Mouse (Mus musculus) spleen, postnatal 4 days (tissue): ENCODE data around the gene Glis2.

Experiments
- DNase-seq, 2 experiments: peaks; one replicate each; pipeline ENCODE4 v3.0.0; 2022; ENCODE audit warnings: low spot score in 2 of 2

Glis2 gene

DNA sequence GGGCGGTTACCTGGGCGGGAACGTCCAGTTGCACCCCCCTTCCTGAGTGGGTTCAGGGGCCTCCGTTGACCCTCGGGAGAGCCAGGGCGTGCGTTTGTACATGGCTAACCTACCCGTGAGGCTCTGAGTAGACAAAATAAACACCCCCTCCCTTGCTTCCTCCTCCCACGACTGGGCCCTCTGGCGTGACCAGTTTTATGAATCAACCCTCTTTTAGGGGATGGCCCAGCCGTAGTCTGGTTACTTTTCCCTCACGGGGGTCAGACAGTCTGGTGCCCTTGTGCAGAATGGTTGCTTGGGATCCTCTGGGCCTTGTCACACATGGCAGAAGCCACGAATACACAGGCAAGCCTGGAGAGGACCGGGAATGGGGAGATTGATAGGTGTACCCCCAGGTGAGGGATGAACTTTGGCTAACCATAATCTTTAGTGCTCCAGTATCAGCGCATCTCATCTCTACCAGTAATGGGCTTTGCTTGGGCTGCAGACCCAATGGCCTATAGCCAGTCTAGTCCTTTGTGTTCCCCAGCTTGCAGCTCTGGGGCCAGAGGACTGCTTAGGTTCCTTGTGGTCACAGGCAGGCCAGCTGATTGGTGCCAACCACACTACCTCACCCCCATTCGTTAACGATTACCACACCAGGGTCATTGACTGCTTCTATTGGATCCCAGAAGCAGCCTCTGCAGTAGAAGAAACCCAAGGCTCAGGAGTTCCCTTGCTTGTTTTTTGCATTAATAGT is 45.9 kb downstream of the Glis2 start:
- DNase-seq, result no peak

DNA sequence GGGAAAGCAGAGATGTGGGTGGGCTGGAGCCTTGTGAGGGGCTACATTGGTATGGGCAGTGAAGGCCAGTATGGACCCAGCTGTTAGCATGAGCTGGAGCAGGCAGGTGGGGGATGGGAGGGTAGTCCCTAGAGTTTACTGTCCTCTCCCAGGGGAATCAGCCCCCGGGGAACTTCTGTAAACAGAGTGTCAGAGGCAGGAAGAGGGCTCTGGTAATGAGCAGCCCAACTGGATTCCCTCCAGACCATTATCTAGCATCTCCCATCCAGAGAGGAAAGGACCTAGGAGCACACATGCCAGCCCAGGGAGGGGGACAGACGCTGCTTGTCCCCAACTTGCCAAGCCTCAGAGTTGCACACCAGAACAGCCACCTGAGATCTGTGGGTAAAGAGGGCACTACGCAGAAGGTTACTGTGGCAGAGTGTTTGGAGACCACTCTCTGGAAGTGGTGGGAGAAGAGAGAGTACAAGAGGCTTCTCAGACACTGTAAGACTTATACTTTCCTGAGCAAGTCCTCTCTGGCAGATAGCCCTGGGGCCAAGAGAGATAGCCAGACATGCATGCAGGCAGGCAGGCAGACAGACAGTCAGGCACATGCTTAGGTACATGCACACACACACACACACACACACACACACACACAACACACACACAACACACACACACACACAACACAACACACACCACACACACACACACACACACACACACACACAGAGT is 46.8 kb downstream of the Glis2 start:
- peak in 1 of 2 experiments; percentile 38 for DNase-seq

DNA sequence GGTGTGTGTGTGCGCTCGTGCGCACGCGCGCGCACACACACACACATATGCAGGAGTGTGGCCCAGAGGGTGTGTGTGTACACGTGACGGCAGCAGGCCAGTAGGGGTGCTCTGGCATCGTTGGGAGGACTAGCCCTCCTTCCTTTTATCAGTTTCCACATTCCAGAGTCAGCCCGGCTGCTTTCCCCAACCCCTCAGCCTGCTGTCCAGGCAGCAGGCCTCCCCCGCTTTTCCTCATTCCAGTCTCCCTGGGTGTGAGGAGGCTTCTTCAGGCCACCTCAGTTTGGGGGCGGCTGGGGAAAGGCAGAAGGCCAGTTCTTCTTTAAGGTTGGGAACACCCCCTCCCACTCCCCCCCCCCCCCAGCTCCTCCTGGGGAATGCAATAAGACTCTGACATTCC is 47.7 kb downstream of the Glis2 start:
- no peak for DNase-seq

DNA sequence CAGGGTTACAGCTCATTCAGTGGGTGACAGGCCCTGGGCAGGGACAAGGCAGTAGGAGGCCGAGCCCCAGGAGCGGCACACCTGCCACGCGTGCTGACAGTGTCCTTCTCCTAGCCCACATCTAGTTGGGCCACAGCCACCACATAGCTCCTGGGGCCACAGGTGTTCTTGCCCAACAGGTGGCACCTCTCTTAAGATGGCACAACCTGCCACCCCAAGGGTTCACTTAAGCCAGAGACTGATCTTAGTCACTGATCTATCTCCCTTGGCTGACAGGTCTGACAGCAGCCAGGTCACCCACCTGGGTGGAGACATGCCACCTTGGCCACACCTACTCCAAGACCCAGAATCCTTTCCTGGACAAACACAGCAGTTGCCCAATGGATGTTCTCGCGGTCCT is 48.4 kb downstream of the Glis2 start:
- DNase-seq, result no peak

DNA sequence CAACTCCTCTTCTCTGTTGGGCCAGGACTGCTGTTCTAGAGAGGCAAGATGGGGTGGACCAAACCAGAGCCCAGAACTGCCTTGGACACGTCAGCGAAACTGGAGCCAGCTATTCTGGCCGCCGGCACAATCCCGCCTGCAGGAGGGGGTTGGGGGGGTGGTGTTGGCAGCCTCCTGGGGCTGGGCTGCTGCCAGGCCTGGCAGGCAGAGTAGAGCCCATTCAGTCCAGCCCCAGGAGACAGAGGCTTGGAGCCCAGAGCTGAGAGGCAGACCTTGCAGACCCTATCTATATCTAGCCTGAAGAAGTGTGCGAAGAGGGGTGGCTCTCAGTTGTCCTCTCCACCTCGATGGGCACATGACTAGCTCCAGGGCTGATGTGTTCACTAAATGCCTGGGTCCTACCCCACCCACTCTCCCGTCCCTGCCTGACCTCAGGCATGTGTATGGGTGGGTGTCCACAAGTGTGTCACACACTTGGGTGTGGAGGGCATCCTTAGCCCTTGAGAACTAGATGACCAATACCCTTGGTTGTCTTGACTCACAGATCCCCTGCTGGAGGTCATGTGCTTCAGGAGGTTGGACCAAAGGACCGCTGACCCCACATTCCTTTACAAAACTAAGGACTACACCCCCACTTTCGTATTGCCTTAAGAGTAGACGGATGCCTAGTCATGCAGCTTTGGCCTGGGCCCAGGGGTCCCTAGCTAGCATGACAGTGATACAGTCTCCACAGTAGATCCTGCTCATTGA is 49.3 kb downstream of the Glis2 start:
- DNase-seq, result no peak

DNA sequence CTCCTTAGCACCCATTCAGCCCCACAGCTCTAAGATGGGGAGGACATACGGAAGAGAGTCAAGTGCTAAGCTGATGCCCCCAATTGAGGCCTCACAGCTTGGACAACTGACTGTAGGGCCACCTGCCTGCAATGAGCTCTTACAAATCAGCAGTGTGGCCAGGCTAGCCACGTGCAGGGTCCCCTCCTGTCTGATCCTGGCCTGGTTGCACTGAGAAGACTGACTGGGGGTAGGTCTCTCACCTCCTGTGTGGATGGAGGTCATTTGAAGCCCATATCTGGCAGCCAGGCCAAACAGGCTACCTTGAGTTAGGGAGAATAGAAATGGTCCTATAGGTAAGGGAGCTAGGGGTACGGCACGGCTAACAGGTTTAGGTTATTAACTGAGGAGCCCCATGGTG is 51.4 kb downstream of the Glis2 start:
- no peak for DNase-seq

DNA sequence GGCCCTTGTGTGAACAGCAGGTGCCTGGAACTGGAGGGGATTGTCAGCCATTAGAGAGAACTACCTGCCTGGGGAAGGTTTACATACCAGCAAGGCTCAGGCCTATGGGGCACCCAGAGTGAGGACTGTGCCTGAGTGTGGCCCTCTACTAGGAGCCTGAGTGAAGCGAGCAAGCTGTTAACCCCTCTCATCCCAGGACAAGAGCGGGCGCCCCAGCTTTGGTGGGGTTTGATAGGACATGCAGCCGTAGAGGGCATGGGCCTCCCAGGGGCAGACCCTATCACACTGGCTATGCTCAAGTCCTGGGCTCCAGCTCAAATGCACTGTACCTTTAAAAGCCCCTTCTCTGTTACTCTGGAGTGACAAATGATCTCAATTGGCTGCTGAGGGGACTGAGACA is 52.3 kb downstream of the Glis2 start:
- no peak for DNase-seq

DNA sequence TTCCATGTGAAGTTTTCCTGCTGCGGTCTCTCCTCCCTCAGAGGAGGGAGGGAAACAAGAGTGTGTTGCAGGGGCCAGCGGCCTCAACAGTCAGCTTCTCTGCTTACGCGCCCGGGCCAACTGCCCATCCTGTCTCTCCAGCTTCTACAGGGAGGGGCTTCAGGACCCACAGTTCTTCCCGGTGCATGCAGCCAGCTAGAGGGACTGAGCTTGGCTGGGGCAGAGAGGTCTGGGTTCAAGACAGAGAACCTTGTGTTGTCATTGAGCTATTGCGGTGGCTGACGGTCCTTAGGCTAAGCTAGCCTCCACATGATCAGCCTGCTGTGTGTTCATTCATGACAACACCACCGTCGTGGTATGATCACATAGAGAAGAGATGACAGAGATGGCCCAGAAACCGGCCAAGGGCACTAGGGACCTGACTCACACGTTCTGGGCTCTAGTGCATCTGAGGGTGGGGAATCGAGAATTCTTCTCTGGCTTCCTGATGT is 53.2 kb downstream of the Glis2 start:
- no peak for DNase-seq

DNA sequence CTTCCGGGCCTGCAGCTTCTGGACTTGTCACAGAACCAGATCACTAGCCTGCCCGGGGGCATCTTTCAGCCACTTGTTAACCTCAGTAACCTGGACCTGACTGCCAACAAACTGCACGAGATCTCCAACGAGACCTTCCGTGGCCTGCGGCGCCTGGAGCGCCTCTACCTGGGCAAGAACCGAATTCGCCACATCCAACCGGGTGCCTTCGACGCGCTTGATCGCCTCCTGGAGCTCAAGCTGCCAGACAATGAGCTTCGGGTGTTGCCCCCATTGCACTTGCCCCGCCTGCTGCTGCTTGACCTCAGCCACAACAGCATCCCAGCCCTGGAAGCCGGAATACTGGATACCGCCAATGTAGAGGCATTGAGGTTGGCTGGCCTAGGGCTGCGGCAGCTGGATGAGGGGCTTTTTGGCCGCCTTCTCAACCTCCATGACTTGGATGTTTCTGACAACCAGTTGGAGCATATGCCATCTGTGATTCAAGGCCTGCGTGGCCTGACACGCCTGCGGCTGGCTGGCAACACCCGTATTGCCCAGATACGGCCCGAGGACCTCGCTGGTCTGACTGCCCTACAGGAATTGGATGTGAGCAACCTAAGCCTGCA is 54.0 kb downstream of the Glis2 start:
- no peak for DNase-seq

DNA sequence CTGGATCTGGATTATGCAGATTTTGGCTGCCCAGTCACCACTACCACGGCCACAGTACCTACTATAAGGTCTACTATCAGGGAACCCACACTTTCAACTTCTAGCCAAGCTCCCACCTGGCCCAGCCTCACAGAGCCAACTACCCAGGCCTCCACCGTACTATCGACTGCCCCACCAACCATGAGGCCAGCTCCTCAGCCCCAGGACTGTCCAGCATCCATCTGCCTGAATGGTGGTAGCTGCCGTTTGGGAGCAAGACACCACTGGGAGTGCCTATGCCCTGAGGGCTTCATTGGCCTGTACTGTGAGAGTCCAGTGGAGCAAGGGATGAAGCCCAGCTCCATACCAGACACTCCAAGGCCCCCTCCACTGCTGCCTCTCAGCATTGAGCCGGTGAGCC is 54.7 kb downstream of the Glis2 start:
- no peak for DNase-seq

DNA sequence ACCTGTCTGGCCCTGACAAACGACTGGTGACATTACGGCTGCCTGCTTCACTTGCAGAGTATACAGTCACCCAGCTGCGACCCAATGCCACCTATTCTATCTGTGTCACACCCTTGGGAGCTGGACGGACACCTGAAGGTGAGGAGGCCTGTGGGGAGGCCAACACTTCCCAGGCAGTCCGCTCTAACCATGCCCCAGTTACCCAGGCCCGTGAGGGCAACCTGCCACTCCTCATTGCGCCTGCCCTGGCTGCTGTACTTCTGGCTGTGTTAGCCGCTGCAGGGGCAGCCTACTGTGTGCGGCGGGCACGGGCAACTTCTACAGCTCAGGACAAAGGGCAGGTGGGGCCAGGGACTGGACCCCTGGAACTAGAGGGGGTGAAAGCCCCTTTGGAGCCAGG is 55.2 kb downstream of the Glis2 start:
- DNase-seq, result no peak

DNA sequence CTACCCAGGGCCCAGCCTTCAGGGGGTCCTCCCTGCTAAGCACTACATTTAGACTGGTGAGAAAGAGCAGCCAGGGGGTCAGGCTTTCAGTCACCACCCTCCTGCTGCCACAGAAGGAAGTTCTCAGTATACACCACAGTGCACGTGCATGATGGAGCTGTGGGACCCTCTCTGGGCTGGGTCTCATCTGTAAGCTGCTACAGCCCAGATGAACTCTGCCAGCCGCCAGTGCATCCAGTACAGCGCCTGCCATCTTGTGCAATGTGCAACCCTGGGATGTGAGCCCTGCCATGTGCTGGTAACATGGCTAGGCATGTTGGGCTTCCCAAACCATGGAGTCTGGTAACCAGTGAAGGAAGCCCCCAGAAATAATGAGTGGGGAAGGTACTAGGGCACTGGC is 55.6 kb downstream of the Glis2 start:
- DNase-seq, result no peak

DNA sequence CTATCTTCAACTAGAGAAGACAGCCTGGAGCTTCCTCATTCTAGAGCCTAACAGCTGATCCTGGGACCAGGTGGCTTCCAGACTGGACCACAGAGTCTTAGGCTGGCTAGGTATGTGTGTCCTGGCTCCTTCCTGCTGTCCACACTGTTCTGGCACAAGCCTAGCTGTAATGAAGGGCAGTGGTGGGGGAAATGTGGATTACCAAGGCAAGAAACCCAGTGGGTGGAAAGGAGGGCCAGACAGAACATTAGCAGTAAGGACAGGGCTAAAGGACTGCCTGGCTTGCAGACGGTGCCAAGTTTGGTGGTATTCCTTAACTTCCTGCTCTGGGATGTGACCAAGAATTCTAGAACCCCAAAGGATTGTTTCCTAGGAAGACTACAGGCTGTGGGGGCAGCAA is 56.6 kb downstream of the Glis2 start:
- DNase-seq, result no peak

DNA sequence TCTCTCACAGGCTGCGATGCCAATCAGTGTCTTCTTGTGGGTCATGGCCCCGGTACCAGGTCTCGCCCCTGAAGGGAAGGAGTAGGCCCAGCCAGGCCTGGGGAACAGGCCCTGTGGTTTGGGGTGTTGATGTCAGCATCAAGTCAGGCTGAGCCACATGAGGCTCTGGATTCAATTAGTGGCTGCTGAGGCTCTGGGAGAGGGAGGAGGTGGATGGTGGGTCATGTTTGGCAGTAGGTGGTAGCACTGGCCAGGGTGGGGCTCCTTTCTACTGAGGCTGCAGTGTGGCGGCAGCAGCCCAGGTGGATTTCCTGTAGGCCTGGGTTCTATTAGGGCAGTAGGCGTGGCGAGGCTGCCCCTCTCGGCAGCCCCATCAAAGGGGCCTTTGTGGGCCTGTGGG is 57.1 kb downstream of the Glis2 start:
- DNase-seq, result no peak

DNA sequence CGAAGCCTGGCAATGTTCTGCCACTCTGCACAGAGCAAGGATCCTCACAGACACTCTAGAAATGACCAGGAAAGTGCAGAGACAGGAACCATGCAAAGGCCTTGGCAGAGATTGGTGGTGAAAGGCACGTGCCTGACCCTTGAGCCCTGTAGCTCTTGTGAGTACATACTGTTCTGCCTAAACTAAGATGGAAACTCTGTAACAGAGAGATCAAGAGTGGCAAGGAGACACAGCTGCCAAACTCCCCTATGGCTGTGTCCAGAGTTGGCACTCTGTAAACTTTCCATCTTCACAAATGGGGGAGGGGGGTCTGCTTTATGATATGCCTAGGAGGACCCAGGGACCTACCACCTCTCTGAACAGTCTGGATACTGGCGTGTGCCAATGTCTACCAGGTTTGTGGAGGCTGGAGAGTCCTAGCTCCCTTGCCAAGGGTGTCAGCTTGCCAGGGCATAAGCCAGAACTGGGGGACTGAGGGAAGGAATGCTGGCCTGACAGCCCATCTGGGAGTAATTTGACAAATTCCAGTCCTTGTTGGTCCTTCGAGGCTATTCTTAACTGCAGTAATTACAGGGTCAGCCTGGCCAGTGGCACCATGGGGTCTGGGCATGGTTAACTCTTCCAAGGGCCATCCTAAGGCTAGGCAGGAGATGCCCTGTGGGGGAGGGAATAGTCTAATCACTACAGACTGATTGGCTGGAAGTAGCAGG is 58.3 kb downstream of the Glis2 start:
- no peak for DNase-seq

DNA sequence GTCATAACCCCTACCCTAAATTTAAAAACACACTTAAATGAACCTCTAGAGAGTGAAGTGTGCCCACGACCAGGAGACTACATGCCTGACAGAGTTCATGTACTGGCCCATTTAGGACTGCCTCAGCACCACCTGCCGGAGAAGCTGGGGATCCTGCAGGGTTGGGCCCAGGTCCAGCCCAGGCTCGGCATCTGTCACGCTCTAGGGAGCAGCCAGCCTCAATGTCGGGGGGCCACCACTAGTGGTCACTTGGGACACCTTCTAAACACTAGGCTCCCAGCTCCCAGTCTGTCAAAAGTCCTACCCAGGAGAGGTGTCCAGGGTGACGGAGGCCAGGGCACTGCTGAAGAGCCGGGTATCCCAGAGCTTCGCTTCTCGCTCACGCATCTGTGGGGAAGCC is 60.2 kb downstream of the Glis2 start:
- no peak for DNase-seq

DNA sequence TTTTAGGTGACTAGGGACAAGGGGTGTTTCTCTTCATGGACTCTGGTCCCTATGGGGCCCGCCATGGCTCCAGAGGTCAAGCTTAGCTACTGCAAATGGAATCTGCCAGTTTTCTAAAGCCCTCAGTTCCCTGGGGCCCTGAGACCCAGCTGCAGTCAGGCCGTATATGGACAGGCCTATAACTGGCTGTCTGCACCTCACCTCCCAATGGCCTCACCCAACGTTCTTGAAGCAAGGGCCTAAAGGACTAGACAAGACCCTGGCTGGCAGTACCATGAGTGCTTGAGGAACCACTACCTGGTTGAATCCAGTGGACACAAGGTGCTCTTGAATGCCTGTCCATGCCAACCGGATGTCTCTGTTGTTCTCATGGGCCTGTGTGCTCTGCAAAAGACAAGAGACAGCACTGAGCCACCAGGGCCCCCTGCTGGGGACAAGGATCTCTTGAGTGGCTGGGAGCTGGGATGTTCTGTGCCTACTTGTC is 60.8 kb downstream of the Glis2 start:
- DNase-seq, result no peak

DNA sequence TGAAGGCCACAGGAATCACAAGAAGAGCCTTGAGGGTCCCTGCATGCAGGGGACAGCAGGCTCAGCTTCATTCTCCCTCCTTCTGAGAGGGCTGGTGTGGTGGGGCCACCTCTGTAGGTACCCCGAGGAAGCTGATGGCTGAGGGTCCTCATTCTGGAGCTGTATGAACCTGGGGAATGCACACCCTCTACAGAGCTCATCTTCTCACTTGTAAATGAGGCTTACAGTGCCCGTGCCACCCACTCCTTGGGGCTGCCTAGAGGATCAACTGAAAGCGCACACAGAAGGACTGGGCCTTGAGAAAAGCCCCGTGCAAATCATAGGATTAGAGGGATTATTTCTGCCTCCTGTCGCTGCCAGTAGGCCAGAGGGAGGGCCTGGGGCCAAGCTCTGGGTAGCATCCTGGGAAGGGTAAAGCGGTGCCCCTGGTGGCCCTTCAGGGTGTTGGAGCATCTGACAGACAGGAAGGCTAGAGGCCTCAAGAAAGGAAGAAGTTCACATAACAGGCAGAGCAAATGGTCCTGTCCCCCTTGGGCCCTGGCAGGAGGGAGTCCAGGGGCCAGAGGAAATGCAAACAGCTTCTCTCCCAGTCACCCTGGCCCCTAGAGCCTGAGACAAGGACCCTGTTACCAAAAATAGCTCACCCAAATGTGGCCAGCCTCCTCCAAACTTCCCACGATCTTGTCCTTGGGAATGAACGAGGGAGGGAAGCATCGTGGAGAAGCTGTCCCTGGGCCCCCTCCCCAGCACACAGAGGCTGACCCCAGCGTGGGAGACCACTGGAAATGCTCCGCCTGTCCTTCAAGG is 61.5 kb downstream of the Glis2 start:
- DNase-seq, result no peak

DNA sequence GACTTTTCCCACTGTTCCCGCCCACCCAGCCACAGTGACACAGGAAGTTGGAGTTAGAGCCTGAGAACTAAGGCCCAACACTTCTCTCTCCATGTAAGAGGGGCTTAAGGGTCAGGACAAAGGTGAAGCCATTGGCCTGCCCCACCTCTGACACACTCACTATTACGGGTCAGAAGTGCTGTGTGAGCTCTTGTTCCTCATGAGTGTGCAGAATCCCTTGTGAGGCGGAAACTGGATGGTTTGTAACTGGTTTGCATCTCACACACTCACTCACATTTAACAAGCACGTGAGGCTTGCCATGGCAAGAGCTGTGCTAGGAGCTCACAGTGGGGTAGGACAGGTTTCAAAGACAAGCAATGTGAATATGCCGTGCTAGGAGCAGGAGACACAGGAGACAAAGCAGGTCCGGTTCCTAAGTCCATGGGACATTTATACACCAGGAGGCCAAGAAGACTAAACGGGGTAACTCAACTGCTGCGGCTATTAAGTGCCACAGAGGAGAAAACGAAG is 62.1 kb downstream of the Glis2 start:
- no peak for DNase-seq

DNA sequence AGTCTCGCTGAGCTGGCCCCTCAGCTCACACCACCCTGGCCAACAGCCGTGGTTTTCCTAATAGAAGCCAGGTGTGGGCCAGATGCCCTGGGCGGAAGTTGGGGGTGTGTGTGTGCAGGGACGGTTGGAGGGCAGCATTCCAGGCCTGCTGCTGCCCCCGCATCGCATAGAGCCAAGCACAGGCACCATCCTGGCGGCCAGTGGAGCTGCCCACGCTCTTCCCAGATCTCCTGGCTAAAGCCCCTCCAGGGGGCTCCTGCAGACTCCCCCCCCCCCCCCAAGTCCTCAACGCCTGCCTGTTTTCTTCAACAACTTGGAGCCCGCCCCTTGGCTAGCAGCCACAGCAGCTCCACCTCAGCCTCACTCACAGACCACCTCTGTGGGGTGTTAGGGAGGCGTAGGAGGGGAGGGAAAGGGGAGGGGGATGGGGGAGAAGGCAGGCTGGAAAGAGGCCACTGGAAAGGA is 64.3 kb downstream of the Glis2 start:
- no peak for DNase-seq
